Mouse (Mus musculus): ENCODE data around the gene Chit1. TPM values are rescaled to one million over a fixed set of nuclear protein-coding genes. Genes with fewer than 3 reads are reported as not detected.
A peak's percentile ranks its signal among the peaks of the same experiment; 100 is the strongest.

The Chit1 gene
- polyA plus RNA-seq (2012; rRNA removed) = 0.22 and 0.23 TPM in 2 replicates

- no peak for DNase-seq (ENCODE audit: extremely low spot score in 1 of 2, low spot score in 1 of 2)
Measured at GRCm38 (mm10) chr1:134110979-134111378, at the start of gene Chit1. TSS of gene Chit1 (plus strand) at chr1:134111242.

GRCm38 (mm10) chr1:134061915-134062314 is 49.1 kb upstream of the Chit1 start:
- DNase-seq (ENCODE audit: extremely low spot score in 1 of 2, low spot score in 1 of 2) = no peak

GRCm38 (mm10) chr1:134062411-134063085 is 48.5 kb upstream of the Chit1 start:
- DNase-seq (ENCODE audit: extremely low spot score in 1 of 2, low spot score in 1 of 2) = no peak

- DNase-seq (ENCODE audit: extremely low spot score in 1 of 2, low spot score in 1 of 2) = peak in 1 of 2 experiments; percentile 58
Measured at GRCm38 (mm10) chr1:134063086-134063772, 47.8 kb upstream of the Chit1 start.

- DNase-seq (ENCODE audit: extremely low spot score in 1 of 2, low spot score in 1 of 2) = no peak
Measured at GRCm38 (mm10) chr1:134063773-134064125, 47.3 kb upstream of the Chit1 start.

GRCm38 (mm10) chr1:134064296-134064831 is 46.7 kb upstream of the Chit1 start:
- DNase-seq (ENCODE audit: extremely low spot score in 1 of 2, low spot score in 1 of 2) = no peak

GRCm38 (mm10) chr1:134065241-134065809 is 45.7 kb upstream of the Chit1 start:
- no peak for DNase-seq (ENCODE audit: extremely low spot score in 1 of 2, low spot score in 1 of 2)

GRCm38 (mm10) chr1:134066554-134066953 is 44.5 kb upstream of the Chit1 start:
- DNase-seq (ENCODE audit: extremely low spot score in 1 of 2, low spot score in 1 of 2) = no peak

GRCm38 (mm10) chr1:134067143-134067619 is 43.9 kb upstream of the Chit1 start:
- no peak for DNase-seq (ENCODE audit: extremely low spot score in 1 of 2, low spot score in 1 of 2)

- DNase-seq (ENCODE audit: extremely low spot score in 1 of 2, low spot score in 1 of 2) = no peak
Measured at GRCm38 (mm10) chr1:134070099-134070669, 40.9 kb upstream of the Chit1 start.

GRCm38 (mm10) chr1:134071411-134072018 is 39.5 kb upstream of the Chit1 start:
- DNase-seq (ENCODE audit: extremely low spot score in 1 of 2, low spot score in 1 of 2) = no peak

- DNase-seq (ENCODE audit: extremely low spot score in 1 of 2, low spot score in 1 of 2) = no peak
Measured at GRCm38 (mm10) chr1:134073061-134073564, 37.9 kb upstream of the Chit1 start.

- DNase-seq (ENCODE audit: extremely low spot score in 1 of 2, low spot score in 1 of 2) = no peak
Measured at GRCm38 (mm10) chr1:134073658-134074057, 37.4 kb upstream of the Chit1 start.

GRCm38 (mm10) chr1:134074184-134074583 is 36.9 kb upstream of the Chit1 start:
- DNase-seq (ENCODE audit: extremely low spot score in 1 of 2, low spot score in 1 of 2) = no peak

- no peak for DNase-seq (ENCODE audit: extremely low spot score in 1 of 2, low spot score in 1 of 2)
Measured at GRCm38 (mm10) chr1:134074606-134075005, 36.4 kb upstream of the Chit1 start.

GRCm38 (mm10) chr1:134075532-134075931 is 35.5 kb upstream of the Chit1 start:
- DNase-seq (ENCODE audit: extremely low spot score in 1 of 2, low spot score in 1 of 2) = no peak

- no peak for DNase-seq (ENCODE audit: extremely low spot score in 1 of 2, low spot score in 1 of 2)
Measured at GRCm38 (mm10) chr1:134076789-134077188, 34.3 kb upstream of the Chit1 start.

- no peak for DNase-seq (ENCODE audit: extremely low spot score in 1 of 2, low spot score in 1 of 2)
Measured at GRCm38 (mm10) chr1:134077389-134078060, 33.5 kb upstream of the Chit1 start.

GRCm38 (mm10) chr1:134078061-134078795 is 32.8 kb upstream of the Chit1 start:
- no peak for DNase-seq (ENCODE audit: extremely low spot score in 1 of 2, low spot score in 1 of 2)

Data from frontal cortex, adult 2 months (tissue).